Comparison of ENCODE assay signal across 9 mouse cellular contexts in the genomic region with DNA sequence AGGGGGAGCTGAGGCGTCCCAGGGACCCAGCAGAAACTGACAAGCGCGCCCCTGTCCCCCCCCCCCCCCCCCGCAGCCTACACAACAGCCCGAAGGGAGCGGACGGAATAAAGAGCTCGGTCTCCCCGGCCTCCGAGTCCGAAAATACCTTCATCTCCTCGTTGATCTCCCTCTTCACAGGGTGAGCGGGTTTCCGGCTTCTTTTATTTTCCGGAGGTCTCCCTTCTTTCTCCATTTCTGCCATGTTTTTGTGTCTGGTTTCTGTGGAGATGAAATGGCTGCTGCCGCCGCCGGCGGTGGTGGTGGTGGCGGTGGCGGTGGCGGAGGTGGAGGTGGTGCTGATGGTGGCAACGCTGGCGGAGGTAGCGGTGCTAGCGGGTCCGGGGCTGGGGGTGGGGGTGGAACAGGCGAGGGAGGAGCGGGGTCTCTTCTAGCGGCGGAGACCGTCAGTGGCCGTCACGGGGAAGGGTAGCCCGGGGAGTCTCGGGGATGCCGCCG. TPM values are rescaled to one million over a fixed set of nuclear protein-coding genes. Genes with fewer than 3 reads are reported as not detected.
DNase-seq lines count a peak whose midpoint lies in the region; ATAC-seq lines count a peak whose summit lies in the region.
"Had no signal": no experiment of that assay in that cellular context is flagged by ENCODE, and none has a peak within 500 bp of the region (broad histone marks: within the 10 kb centered on the region; RNA-seq: fewer than 3 reads in every experiment).

No protein-coding gene starts in this region.

- H3K9me3 ChIP-seq in liver, embryonic 11.5 days (ENCODE audit: control insufficient read depth, low read length), result no peaks in the 10 kb centered on the region
- no peaks in the 10 kb centered on the region for H3K9me3 ChIP-seq in stomach, embryonic 16.5 days (replicated peaks; ENCODE audit: control insufficient read depth, low read length)

- no peak overlapping the region for H3K9ac ChIP-seq in liver, embryonic 11.5 days (ENCODE audit: low read depth, low read length)
- H3K9ac ChIP-seq in stomach, embryonic 16.5 days (ENCODE audit: low read length), result peak overlapping the region; percentile 78

- H3K4me3 ChIP-seq in liver, embryonic 11.5 days (ENCODE audit: low read depth, low read length), result peak overlapping the region; percentile 65
- peak overlapping the region; percentile 73 for H3K4me3 ChIP-seq in stomach, embryonic 16.5 days (replicated peaks; ENCODE audit: low read length)
- H3K4me3 ChIP-seq: erythroblast, embryonic 14.5 days had no signal

- WGBS in liver, embryonic 11.5 days, result under 1% methylated on average over 30 of the region's 38 CpGs
- WGBS in stomach, embryonic 16.5 days, result under 1% methylated on average over 32 of the region's 38 CpGs

- intact Hi-C loops in heart, postnatal 10 days (cut with DNase I), result loop anchor here (1.0 to 5.0 kb wide), 3 partner anchors 46 to 278 kb away; no protein-coding TSS in a partner anchor

- no peaks in the 10 kb centered on the region for H3K36me3 ChIP-seq in liver, embryonic 11.5 days (ENCODE audit: control insufficient read depth, insufficient read depth, low read length)
- no peaks in the 10 kb centered on the region for H3K36me3 ChIP-seq in stomach, embryonic 16.5 days (ENCODE audit: control insufficient read depth, insufficient read depth, low read length)

- no peak for ATAC-seq in liver, embryonic 11.5 days (replicated peaks; ENCODE audit: low FRiP score)
- peak; percentile 52; the same call in 1 of the 2 replicates for ATAC-seq in stomach, embryonic 16.5 days (ENCODE audit: insufficient read depth, low FRiP score)

- peak overlapping the region; percentile 87 for H3K4me2 ChIP-seq in liver, embryonic 11.5 days
- peak overlapping the region; percentile 89 for H3K4me2 ChIP-seq in stomach, embryonic 16.5 days (ENCODE audit: low read depth, low read length)

- DNase-seq in adrenal gland, postnatal 10 days, result peak; percentile 6
- DNase-seq in adrenal gland, adult 8-10 months, result no peak
- peak; percentile 8 for DNase-seq in right cerebral cortex, postnatal 14 days
- no peak for DNase-seq in right cerebral cortex, postnatal 4 days
- DNase-seq in heart, postnatal 10 days, result peak; percentile 41 to 54
- peak; percentile 39 for DNase-seq in liver, embryonic 11.5 days (ENCODE audit: low spot score)
- DNase-seq in gastrocnemius, postnatal 10 days, result no peak

- no peaks in the 10 kb centered on the region; the same call in none of the 2 replicates for H3K4me1 ChIP-seq in liver, embryonic 11.5 days (replicated peaks; ENCODE audit: control insufficient read depth, insufficient read depth, low read length)
- H3K4me1 ChIP-seq in stomach, embryonic 16.5 days (ENCODE audit: control insufficient read depth, insufficient read depth, low read length), result peaks cover 12% of the 10 kb centered on the region; the same call in 1 of the 2 replicates

- H3K27me3 ChIP-seq in liver, embryonic 11.5 days (replicated peaks; ENCODE audit: control insufficient read depth, insufficient read depth, low read length), result peaks cover 89% of the 10 kb centered on the region
- H3K27me3 ChIP-seq in stomach, embryonic 16.5 days (ENCODE audit: control insufficient read depth, insufficient read depth, low read length), result peaks cover 32% of the 10 kb centered on the region

- no peak overlapping the region for H3K27ac ChIP-seq in liver, embryonic 11.5 days (ENCODE audit: low read depth, low read length)
- peak overlapping the region; percentile 34; the same call in 1 of the 2 replicates for H3K27ac ChIP-seq in stomach, embryonic 16.5 days (ENCODE audit: low read length)

RNA-seq across cellular contexts. Expression of a gene that starts 0.5 kb away (rescaled TPM):
- 1 to 10 TPM; 2.8 to 5.3 TPM for total RNA-seq in adrenal gland, postnatal 10 days (2021)
- total RNA-seq in adrenal gland, adult 8-10 months (2022), result 1 to 10 TPM; 4.1 to 6.4 (median 5.3) TPM
- total RNA-seq in heart, postnatal 10 days (2021), result 10 to 100 TPM; 12.0 to 15.4 TPM
- polyA plus RNA-seq in liver, embryonic 11.5 days (2014; fragmentation: Nextera tagmentation; extraction: Ambion mirVana), result 0.44 and 0.45 TPM in 2 replicates
- polyA plus RNA-seq in stomach, embryonic 16.5 days (2015; fragmentation: Nextera tagmentation; extraction: Ambion mirVana), result 0.67 and 1.0 TPM in 2 replicates
- 10 to 100 TPM; 21.6 to 28.6 TPM for total RNA-seq in gastrocnemius, postnatal 10 days (2021)
- polyA plus RNA-seq: erythroblast, embryonic 14.5 days had no signal

RNA-seq across cellular contexts. Expression of a gene that starts 0.6 kb away (rescaled TPM):
- total RNA-seq in adrenal gland, postnatal 10 days (2021), result under 1 TPM; 0.33 to 0.51 TPM
- total RNA-seq in adrenal gland, adult 8-10 months (2022), result under 1 TPM; 0.44 to 0.86 (median 0.46) TPM
- total RNA-seq in heart, postnatal 10 days (2021), result 1 to 10 TPM; 1.6 to 2.3 TPM
- polyA plus RNA-seq in liver, embryonic 11.5 days (2014; fragmentation: Nextera tagmentation; extraction: Ambion mirVana), result not detected in 2 replicates
- 0.44 and 0.50 TPM in 2 replicates for polyA plus RNA-seq in stomach, embryonic 16.5 days (2015; fragmentation: Nextera tagmentation; extraction: Ambion mirVana)
- total RNA-seq in gastrocnemius, postnatal 10 days (2021), result 1 to 10 TPM; 2.5 to 2.6 TPM
- polyA plus RNA-seq: erythroblast, embryonic 14.5 days had no signal

RNA-seq across cellular contexts. Expression of a gene that starts 47.4 kb away (rescaled TPM):
- total RNA-seq in adrenal gland, postnatal 10 days (2021), result 10 to 100 TPM; 16.1 to 19.5 TPM
- total RNA-seq in adrenal gland, adult 8-10 months (2022), result 10 to 100 TPM; 18.7 to 24.0 (median 22.1) TPM
- 10 to 100 TPM; 21.7 to 24.7 TPM for total RNA-seq in heart, postnatal 10 days (2021)
- polyA plus RNA-seq in liver, embryonic 11.5 days (2014; fragmentation: Nextera tagmentation; extraction: Ambion mirVana), result 14.9 and 16.2 TPM in 2 replicates
- polyA plus RNA-seq in stomach, embryonic 16.5 days (2015; fragmentation: Nextera tagmentation; extraction: Ambion mirVana), result 11.9 and 12.5 TPM in 2 replicates
- total RNA-seq in gastrocnemius, postnatal 10 days (2021), result 10 to 100 TPM; 17.9 to 21.9 TPM

Comparison
In these comparisons a context has a peak if more than half of its experiments do, and no peak if none do; other contexts are left out.
1. DNase-seq: peak in adrenal gland, postnatal 10 days (single experiment), right cerebral cortex, postnatal 14 days (single experiment), heart, postnatal 10 days (2 of 2) and liver, embryonic 11.5 days (single experiment); none in adrenal gland, adult 8-10 months (single experiment), right cerebral cortex, postnatal 4 days (single experiment) and gastrocnemius, postnatal 10 days (single experiment).